Mouse (Mus musculus) heart, embryonic 11.5 days (tissue): ENCODE data around the gene Smim17. TPM values are rescaled to one million over a fixed set of nuclear protein-coding genes. Genes with fewer than 3 reads are reported as not detected.
A peak's percentile ranks its signal among the peaks of the same experiment; 100 is the strongest.
"Not testable (repeated sequence)": the region's sequence is repeated elsewhere in the genome, so short reads cannot be mapped to it uniquely, and the experiment has no call there.

ENCODE experiments used
- ATAC-seq: fragments of 200-750 bp; cut with Nextera tagmentation; replicated peaks from 2 replicates; pipeline ENCODE4 v1.8.0; 2017; ENCODE audit warnings: moderate library complexity; ENCODE audit not compliant: insufficient number of reproducible peaks, low FRiP score, low TSS enrichment
- H3K27ac ChIP-seq: fragments of 300-500 bp; sonication (generic); 2 replicates; pipeline ENCODE4 v1.5.1; 2014; ENCODE audit warnings: mild to moderate bottlenecking, low read depth, low read length
- H3K27me3 ChIP-seq: fragments of 300-500 bp; sonication (generic); 2 replicates; pipeline ENCODE4 v1.6.1; 2014; ENCODE audit warnings: mild to moderate bottlenecking, low read length, mixed read lengths; ENCODE audit not compliant: control insufficient read depth, insufficient read depth
- H3K36me3 ChIP-seq: fragments of 300-500 bp; sonication (generic); 2 replicates; pipeline ENCODE4 v1.6.1; 2014; ENCODE audit warnings: mild to moderate bottlenecking, low read length, moderate library complexity, mixed read lengths; ENCODE audit not compliant: control insufficient read depth, insufficient read depth
- H3K4me1 ChIP-seq: fragments of 300-500 bp; sonication (generic); 2 replicates; pipeline ENCODE4 v1.6.1; 2014; ENCODE audit warnings: low read length; ENCODE audit not compliant: control insufficient read depth, insufficient read depth
- H3K4me2 ChIP-seq: fragments of 300-500 bp; sonication (generic); 2 replicates; pipeline ENCODE4 v1.6.1; 2014; ENCODE audit warnings: mild to moderate bottlenecking, moderate library complexity
- H3K4me3 ChIP-seq: fragments of 300-500 bp; sonication (generic); 2 replicates; pipeline ENCODE4 v1.5.1; 2014; ENCODE audit warnings: low read depth, low read length
- H3K9ac ChIP-seq: fragments of 300-500 bp; sonication (generic); 2 replicates; pipeline ENCODE4 v1.6.1; 2014; ENCODE audit warnings: mild to moderate bottlenecking, low read depth, low read length, moderate library complexity
- H3K9me3 ChIP-seq: fragments of 300-500 bp; sonication (generic); replicated peaks from 2 replicates; pipeline ENCODE4 v1.6.1; 2016; ENCODE audit warnings: low read length; ENCODE audit not compliant: control insufficient read depth
- WGBS: fragments of 180-500 bp; shearing (Covaris S2); extraction: QIAGEN DNeasy Blood & Tissue Kit; methylation state at CpG from one replicate; pipeline ENCODE4 v1.1.7; 2014; ENCODE audit not compliant: insufficient replicate concordance; 5-methylcytosine and 5-hydroxymethylcytosine counted together
- polyA plus RNA-seq: library from polyadenylated mRNA; unstranded; fragments of >200 nt; fragmentation: Nextera tagmentation; extraction: Ambion mirVana; gene quantifications from 2 replicates; pipeline ENCODE4 v1.2.1, GENCODE M21; 2014

Gene Smim17
- polyA plus RNA-seq, 1 experiment from 2014 or later, result not detected

GRCm38 (mm10) chr7:6367185-6367584 lies 31.3 kb upstream of the Smim17 start:
- no peak overlapping the region for H3K27ac ChIP-seq
- no peaks in the 10 kb centered on the region for H3K36me3 ChIP-seq
- H3K4me2 ChIP-seq, result no peak overlapping the region
- H3K4me3 ChIP-seq, result no peak overlapping the region
- H3K9me3 ChIP-seq, result no peaks in the 10 kb centered on the region
- H3K4me1 ChIP-seq, result no peaks in the 10 kb centered on the region
- H3K9ac ChIP-seq, result no peak overlapping the region
- no peaks in the 10 kb centered on the region for H3K27me3 ChIP-seq
- no peak for ATAC-seq
- WGBS, result 80% methylated on average over 5 of the region's 5 CpGs

DNA sequence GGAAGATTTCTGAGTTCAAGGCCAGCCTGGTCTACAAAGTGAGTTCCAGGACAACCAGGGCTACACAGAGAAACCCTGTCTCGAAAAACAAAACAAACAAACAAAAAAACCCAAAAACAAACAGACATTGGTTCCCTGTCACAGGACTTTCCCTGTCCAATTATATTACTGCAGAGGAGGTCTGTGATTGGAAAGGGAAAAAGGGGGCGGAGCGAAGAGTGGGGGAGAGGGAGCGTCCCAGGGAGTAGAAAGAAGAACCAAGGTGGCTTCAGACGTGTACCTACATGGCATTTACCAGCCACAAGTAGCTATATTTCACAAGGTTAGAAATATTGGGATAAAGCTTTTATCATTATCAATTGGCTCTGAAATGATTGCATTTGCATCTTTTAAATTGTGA lies 30.4 kb upstream of the Smim17 start:
- not testable (repeated sequence) for ATAC-seq, H3K27ac ChIP-seq, H3K4me1 ChIP-seq, H3K9ac ChIP-seq, H3K36me3 ChIP-seq, H3K9me3 ChIP-seq, H3K4me3 ChIP-seq, H3K4me2 ChIP-seq, H3K27me3 ChIP-seq
- 80% methylated on average over 5 of the region's 5 CpGs for WGBS

DNA sequence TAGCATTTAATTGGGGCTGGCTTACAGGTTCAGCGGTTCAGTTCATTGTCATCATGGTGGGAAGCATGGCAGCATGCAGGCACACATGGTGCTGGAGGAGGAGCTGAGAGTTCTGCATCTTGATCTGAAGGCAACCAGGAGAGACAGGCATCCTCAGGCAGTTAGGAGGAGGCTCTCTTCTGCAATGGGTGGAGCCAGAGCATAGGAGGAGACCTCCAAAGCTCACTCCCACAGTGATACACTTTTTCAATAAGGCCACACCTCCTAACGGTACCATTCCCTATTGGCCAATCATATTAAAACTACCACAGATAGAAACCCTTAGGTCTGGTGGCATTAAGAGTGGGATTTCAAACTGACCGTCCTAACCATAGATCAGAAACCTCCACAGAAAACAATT lies 29.1 kb upstream of the Smim17 start:
- Histone ChIP-seq H3K4me1 (no peaks in the 10 kb centered on the region), H3K9ac (no peak overlapping the region), H3K4me3 (no peak overlapping the region), H3K4me2 (no peak overlapping the region), H3K27ac (no peak overlapping the region), H3K27me3 (no peaks in the 10 kb centered on the region), H3K9me3 (no peaks in the 10 kb centered on the region), H3K36me3 (no peaks in the 10 kb centered on the region)
- 74% methylated on average over 3 of the region's 3 CpGs for WGBS
- ATAC-seq, result no peak

- no peak overlapping the region for H3K27ac ChIP-seq
- no peaks in the 10 kb centered on the region for H3K27me3 ChIP-seq
- WGBS, result 80% methylated on average over 3 of the region's 3 CpGs
- no peaks in the 10 kb centered on the region for H3K9me3 ChIP-seq
- no peak overlapping the region for H3K4me2 ChIP-seq
- H3K4me3 ChIP-seq, result no peak overlapping the region
- H3K4me1 ChIP-seq, result no peaks in the 10 kb centered on the region
- H3K9ac ChIP-seq, result no peak overlapping the region
- no peaks in the 10 kb centered on the region for H3K36me3 ChIP-seq
- ATAC-seq, result no peak
Observed at GRCm38 (mm10) chr7:6372993-6373392, 25.5 kb upstream of the Smim17 start.

GRCm38 (mm10) chr7:6378441-6378840 lies 20.1 kb upstream of the Smim17 start:
- 82% methylated on average over 8 of the region's 8 CpGs for WGBS
- no peak for ATAC-seq
- H3K4me1 ChIP-seq, result peaks cover under 1% of the 10 kb centered on the region; the same call in 1 of the 2 replicates
- no peaks in the 10 kb centered on the region for H3K27me3 ChIP-seq
- H3K4me3 ChIP-seq, result no peak overlapping the region
- no peaks in the 10 kb centered on the region for H3K36me3 ChIP-seq
- H3K27ac ChIP-seq, result no peak overlapping the region
- no peaks in the 10 kb centered on the region for H3K9me3 ChIP-seq
- H3K9ac ChIP-seq, result no peak overlapping the region
- no peak overlapping the region for H3K4me2 ChIP-seq

DNA sequence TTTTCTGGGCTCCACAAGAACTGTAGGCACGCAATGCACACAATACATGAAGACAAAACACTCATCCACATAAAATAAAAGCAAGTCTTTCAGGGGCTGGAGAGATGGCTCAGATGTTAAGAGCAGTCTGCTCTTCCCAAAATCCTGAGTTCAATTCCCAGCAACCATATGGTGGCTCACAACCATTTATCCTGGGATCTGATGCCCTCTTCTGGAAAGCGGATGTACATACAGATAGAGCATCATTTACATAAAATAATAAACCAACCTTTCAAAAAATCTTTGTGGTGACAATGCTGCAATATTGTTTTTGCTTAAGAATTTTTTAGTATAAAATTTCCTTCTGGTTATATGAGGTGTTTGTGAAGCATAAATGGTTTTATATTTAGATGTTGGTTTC lies 17.1 kb upstream of the Smim17 start:
- Histone ChIP-seq H3K36me3 (no peaks in the 10 kb centered on the region), H3K27ac (no peak overlapping the region), H3K4me2 (no peak overlapping the region), H3K27me3 (no peaks in the 10 kb centered on the region), H3K9ac (no peak overlapping the region), H3K4me1 (peaks cover 5% of the 10 kb centered on the region), H3K9me3 (no peaks in the 10 kb centered on the region), H3K4me3 (no peak overlapping the region)
- ATAC-seq, result no peak
- WGBS, result 74% methylated on average over 2 of the region's 2 CpGs

DNA sequence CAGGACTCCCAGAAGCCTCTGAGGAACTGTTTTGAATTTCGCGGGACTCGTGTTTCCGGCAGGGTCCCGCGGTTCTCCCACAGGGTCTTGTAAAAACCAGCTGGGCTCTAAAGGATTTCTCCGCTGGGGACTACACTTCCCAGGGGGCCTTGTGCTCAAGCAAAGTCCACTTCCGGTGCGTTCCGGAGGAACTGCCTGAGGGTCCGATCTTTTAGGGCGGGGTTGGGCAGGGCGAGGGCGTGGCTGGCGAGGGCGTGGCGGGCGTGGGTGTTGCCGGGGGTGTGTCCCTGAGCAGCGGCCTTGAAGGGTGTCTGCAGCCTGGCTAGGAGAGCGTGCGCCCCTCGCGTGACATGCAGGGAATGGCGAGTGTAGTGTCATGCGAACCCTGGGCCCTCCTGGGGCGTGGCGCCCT lies 15.5 kb upstream of the Smim17 start, which contains the start of gene Zfp28:
Gene Zfp28 (plus strand): TSS at position 252 of the 412 bp plus-strand sequence.
- peak; percentile 98 for ATAC-seq
- Histone ChIP-seq H3K36me3 (no peaks in the 10 kb centered on the region), H3K9ac (peak within 1 kb of the TSS; percentile 83), H3K4me3 (peak within 1 kb of the TSS; percentile 66), H3K4me1 (peaks cover 5% of the 10 kb centered on the region), H3K4me2 (peak within 1 kb of the TSS; percentile 87), H3K27me3 (no peaks in the 10 kb centered on the region), H3K9me3 (no peaks in the 10 kb centered on the region), H3K27ac (no peak within 1 kb of the TSS)
- 0% methylated on average over 28 of the region's 28 CpGs for WGBS

DNA sequence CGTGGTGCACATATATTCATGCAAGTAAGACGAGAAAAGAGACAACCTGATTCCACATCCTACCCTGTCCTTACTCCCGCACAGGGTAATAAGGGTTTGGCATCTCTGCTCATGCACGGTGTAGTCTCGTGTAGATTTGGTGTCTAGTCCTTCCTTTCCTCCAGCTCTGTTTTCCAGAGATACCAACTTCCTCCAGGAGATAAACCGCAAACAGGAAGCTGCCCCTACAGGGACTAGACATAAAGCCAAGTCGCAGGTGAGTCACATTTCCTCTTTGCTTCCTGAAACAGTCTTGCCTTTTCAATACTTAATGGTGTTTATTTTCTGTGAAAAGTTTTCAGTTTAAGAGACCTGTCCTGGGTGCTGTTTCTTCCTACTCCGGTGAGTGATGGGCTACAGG lies 14.5 kb upstream of the Smim17 start:
- 48% methylated on average over 8 of the region's 8 CpGs for WGBS
- peak overlapping the region; percentile 87 for H3K4me2 ChIP-seq
- peak overlapping the region; percentile 66 for H3K4me3 ChIP-seq
- H3K27ac ChIP-seq, result no peak overlapping the region
- no peaks in the 10 kb centered on the region for H3K9me3 ChIP-seq
- peak overlapping the region; percentile 83; the same call in 1 of the 2 replicates for H3K9ac ChIP-seq
- H3K36me3 ChIP-seq, result no peaks in the 10 kb centered on the region
- no peaks in the 10 kb centered on the region for H3K27me3 ChIP-seq
- peaks cover 5% of the 10 kb centered on the region for H3K4me1 ChIP-seq
- no peak for ATAC-seq

- Histone ChIP-seq H3K9me3 (no peaks in the 10 kb centered on the region), H3K27me3 (no peaks in the 10 kb centered on the region), H3K4me1 (peaks cover 5% of the 10 kb centered on the region), H3K27ac (no peak overlapping the region), H3K36me3 (peaks cover 9% of the 10 kb centered on the region; the same call in 1 of the 2 replicates), H3K4me2 (no peak overlapping the region), H3K9ac (no peak overlapping the region), H3K4me3 (no peak overlapping the region)
- no peak for ATAC-seq
- 86% methylated on average over 8 of the region's 8 CpGs for WGBS
Observed at GRCm38 (mm10) chr7:6386995-6387394, 11.5 kb upstream of the Smim17 start.
